Mouse (Mus musculus) CD4-positive, CD25-positive, alpha-beta regulatory T cell, adult 4 months (primary cell): ENCODE data around the gene Snx7. TPM values are rescaled to one million over a fixed set of nuclear protein-coding genes. Genes with fewer than 3 reads are reported as not detected.

ENCODE experiments used
- ATAC-seq: one replicate; pipeline ENCODE4 v1.8.0; 2017
- polyA plus RNA-seq, 2 experiments: library from polyadenylated mRNA; unstranded; fragments of 100-300 nt; shearing (Covaris generic); gene quantifications; one replicate each; pipeline ENCODE4 v1.2.1; 2017

Gene Snx7
- polyA plus RNA-seq, 2 experiments from 2014 or later, result 0.09 TPM; not detected in 1

DNA sequence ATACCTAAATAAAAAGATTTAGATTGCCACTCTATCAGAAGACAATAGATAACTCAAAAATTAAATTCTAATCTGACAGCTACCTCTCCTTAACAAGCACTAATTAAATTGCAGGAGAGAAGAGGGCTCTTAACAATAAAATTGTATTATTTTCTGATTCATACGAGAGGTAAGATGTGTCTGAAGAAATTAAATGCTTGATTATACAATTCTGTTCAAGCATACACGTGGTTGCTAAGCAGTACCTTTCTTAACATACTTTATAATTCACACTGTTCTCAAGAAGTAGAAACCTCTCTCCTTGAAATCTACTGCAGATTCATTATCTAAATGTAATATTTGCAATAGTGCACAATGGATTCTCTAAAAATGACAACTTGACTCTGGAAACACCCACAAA is 54.5 kb downstream of the Snx7 start:
- no peak for ATAC-seq

DNA sequence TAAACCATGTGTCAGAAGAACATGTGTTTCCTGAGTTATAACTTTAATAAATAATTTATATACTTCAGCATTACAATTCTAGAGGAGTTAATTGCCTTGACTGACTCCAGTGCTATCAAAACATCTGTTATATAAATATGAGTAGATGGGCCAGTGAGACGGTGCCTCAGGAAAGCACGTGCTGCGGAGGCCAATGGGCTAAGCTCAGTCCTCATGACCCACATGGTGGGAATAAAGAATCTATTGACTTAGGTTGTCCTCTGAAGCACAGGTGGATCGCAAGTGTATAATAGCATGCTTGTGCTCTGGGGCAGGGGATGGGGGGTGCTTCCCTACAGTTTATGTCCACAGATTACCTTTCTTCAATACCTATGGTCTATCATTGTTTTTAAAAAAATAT is 56.6 kb downstream of the Snx7 start:
- no peak for ATAC-seq

DNA sequence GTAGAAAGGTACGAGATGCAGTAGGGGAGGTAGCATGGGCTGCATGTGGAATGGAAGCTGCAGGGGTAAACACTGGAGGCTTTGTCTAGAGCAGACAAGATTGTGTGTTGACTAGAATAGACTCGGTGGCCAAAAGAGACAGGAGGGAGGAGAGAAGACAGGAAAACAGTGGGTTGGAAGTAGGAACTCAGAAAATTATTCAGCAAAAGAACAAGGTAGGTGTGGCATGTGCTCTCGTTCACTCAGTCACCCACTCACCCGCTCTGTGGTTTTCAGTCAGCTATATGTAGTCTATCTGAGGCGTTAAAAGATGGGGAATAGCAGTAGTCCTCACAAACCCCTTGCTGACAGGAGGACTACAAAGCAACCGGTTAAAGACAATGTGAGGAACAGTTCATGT is 63.0 kb downstream of the Snx7 start:
- no peak for ATAC-seq

DNA sequence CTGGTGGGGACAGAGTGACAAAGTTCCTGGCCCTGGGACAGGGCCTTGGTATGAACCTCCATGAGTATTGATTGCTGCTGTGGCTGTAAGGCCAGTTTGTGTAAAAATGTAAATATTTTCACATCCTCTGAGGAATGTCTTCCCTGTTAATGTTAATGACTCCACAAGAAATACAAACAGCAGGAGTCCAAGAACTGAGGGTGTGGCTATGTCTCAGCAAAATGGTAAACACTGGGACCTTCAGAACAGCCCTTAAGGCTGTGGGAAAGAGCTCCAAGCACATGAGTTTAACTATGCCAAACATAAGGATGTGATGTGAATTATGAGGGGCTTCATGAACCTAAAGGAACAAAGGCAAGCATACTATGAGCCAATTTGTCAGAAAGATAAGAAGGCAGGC is 74.2 kb downstream of the Snx7 start:
- ATAC-seq, result no peak

DNA sequence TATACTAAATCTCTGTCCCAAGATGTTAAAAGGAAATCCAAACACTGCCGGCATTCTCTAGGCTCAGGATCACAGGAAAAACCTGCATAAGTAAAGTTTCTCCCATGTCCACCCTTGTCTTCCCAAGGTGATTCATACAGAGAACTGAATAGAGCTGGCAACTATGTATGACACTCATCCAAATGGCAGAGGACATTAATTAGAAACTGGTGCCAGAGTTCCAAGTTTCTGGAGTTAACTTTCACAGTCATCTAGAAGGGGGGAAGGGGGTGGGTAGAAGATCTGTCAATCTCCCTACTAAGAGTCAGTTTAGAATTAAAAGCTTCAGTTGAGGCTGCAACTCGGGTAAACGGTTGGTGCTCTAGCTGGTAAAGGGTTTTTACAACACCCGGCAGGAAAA is 76.8 kb downstream of the Snx7 start:
- ATAC-seq, result no peak

DNA sequence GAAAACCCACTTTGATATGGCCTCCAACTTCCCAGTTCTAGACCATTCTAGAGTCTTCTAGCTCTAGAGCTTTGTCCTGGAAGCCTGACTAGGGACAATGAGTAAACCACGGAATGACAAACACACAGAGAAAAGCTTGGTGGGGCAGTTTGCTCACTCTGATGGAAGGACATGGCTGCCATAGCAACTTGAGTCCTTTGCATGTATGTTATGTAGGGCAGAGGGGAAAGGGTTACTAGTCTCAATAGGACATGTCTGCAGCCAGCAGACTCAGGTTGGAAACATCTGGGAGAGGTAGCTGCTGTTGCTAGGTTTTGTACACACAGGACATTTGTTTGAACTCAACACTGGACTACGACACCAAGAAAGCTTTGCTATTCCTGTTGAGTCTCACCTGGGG is 77.5 kb downstream of the Snx7 start:
- no peak for ATAC-seq

DNA sequence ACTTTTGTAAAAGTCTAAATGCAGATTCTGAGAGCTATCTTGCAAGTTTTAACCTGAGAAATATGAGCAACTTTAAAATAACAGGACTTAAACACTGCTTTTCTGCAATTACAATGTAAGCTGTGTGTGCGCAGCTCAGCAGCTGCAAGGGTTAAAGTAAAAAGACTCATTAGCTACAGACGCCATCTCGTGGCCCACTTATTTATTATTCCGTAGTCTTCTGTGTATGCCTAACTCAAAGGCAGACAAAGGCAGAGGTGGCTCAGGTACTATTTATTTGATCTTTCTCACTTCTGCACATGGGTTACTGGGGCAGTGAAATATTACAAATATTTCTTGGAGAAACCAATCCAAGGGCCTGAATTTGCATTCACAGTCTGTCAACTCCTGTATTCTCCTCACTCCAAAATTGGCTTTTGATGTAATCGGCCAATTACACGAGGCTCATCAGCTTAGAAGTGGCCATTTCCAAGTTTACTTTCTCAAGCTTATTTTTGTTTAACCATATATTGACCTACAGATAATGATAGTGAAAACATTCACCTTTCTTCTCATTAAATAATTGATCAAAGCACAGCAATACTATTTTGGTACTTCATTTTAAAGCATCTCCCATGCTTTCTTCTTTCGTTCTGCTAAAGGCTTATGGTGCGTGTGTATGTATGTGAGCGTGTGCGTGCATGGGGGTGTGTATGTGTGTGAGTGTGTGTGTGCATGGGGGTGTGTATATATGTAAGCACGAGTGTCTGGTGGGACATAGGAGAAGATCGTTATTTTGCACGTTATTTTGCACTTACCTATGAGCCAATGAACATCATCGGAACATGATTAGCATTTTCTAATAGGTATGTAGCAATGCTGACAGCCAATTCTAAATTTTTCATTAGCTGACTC is 79.7 kb downstream of the Snx7 start:
- ATAC-seq, result no peak

DNA sequence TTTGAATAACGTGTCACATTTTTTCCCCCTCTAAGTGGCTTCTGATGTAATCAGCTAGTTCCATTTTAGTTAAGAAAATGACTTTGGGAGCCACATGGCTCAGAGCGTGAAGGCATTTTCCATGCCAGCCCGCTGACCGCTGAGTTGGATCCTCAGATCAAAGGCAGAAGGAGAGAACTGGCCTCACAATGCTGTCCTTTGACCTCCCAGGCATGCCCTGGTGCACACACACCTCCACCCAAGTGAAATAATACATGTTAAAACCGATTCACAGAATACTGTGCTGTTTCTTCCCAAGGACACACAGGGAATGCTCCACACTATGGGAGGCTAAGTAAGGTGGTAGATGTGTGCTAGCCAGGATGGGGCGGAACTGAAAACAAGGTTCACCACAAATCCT is 81.5 kb downstream of the Snx7 start:
- no peak for ATAC-seq

DNA sequence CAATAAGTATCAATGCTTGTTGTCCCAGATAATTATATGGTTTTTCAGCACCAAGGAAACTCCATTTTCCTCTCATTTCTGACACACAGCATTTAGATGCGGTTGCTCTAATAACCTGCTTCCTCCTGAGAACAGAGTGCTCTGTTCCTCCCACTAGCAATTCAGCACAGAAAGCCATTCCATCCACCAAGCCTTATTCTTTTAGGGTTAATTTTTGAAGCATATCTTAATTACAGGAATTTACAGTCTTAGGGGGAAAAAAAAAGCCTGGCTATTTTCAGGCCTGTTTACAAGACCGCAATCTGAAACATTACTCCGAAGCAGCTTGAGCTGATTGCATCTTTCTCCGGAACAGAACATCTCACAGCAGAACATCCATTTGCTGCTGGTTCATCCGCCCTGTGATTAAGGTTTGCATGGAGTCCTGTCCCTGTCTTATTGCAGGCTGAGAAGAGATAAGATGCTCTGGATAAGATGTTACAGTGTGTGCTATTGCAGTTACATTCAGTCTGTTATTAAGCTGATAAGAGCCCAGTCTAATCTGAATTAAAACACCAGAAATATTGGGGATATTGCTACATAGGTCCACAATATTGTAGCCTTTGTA is 116.5 kb downstream of the Snx7 start:
- no peak for ATAC-seq

DNA sequence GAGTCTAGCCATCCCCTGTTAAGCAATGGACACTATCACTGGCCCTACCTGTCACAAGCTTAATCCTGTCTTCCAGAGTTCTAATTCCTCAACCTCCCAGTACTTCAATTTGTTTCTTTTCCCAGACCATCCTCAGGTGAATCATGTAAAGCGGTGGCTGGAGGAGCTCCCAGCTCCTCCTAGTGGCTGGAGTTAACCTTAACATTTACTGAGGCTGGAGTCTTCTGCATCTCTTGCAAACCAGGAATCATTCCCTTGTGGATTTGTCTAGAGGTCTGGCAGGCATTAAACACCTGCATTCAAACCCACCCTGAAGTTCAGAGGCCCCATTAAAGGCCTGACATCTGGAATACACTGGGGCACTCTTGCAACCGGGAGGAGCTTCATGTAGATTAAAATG is 117.1 kb downstream of the Snx7 start:
- no peak for ATAC-seq

DNA sequence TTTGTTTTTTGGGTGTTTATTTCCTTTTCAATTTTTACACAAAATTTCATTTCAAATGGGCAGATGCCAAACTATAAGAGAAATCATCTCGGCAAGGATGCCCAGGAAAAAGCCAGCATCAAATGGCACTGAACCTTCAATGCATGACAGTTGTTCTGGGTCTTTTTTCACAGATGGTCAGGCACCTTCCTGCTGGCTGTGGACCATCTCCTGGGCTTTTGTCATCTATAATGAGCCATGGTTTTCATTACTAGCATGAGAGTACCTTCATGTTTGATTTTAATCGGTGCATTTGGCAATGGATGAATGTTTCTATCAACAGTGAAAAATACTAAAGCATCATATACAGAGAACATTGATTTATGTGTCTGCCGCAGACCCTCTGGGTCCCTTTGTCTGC is 119.5 kb downstream of the Snx7 start:
- no peak for ATAC-seq

DNA sequence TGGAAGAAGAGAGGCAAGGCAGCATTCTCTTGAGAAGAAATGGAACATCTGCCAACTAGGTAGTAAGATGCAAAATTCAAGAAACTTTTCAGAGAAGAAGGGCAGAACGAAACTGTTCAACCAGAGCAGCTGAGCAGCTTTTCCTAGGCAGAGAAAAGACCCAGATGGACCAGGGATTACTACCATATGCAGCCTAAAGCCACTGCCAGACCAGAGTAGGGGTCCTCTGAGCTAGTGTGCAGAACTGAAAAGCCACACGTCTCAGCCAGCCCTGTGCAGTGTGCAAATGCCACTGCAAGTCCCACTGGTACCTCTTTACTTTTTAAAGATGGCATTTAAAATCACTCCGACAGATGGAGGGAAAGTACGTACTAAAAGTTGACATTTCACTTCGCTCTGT is 129.0 kb downstream of the Snx7 start:
- ATAC-seq, result no peak

DNA sequence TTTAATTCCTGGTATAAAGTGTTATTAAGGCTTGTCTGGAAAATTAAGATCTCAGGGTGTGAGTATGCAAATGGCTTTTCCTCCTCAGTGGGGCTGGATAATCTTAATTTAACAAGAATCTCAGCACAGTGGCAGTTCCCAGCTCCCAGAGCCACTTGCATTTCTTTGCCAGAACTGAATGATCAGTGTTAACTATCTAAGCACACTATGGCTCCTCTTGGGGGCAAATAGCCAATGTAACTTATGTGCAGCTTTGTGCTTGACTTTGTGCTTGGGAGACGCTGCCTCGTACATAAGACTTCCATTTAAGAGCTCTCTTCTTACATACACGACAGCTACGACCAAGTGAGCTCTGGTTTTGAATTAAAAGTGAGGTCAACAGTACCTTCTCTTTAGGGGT is 136.1 kb downstream of the Snx7 start:
- no peak for ATAC-seq
